Mouse (Mus musculus): ENCODE results near the gene BC025446. TPM values are rescaled to one million over a fixed set of nuclear protein-coding genes. Genes with fewer than 3 reads are reported as not detected.
"Not testable (repeated sequence)": the region's sequence is repeated elsewhere in the genome, so short reads cannot be mapped to it uniquely, and the experiment has no call there.

Gene BC025446
- 1.1 and 1.3 TPM in 2 replicates for polyA plus RNA-seq (2014; fragmentation: Nextera tagmentation; extraction: Ambion mirVana)

GRCm38 (mm10) chr15:75215778-75216691 lies at the start of gene BC025446:
Gene BC025446 (plus strand): TSS chr15:75216376.
- no peaks in the 10 kb centered on the region for H3K36me3 ChIP-seq (ENCODE audit: control insufficient read depth, insufficient read depth, low read length)
- H3K27me3 ChIP-seq (ENCODE audit: control insufficient read depth, insufficient read depth, low read length): no peaks in the 10 kb centered on the region
- 60% methylated on average over 7 of the region's 7 CpGs for WGBS
- no peak within 1 kb of the TSS for H3K9ac ChIP-seq (replicated peaks; ENCODE audit: low read depth, low read length)
- H3K4me1 ChIP-seq (ENCODE audit: control insufficient read depth, insufficient read depth, low read length): no peaks in the 10 kb centered on the region
- no peaks in the 10 kb centered on the region; the same call in 1 of the 2 replicates for H3K9me3 ChIP-seq (ENCODE audit: control insufficient read depth, low read depth, low read length)
- ATAC-seq (ENCODE audit: insufficient number of reproducible peaks, insufficient read depth, low FRiP score, low read depth): no peak
- H3K27ac ChIP-seq (ENCODE audit: low read length): no peak within 1 kb of the TSS
- no peak within 1 kb of the TSS for H3K4me3 ChIP-seq (ENCODE audit: low read depth, low read length)
- no peak within 1 kb of the TSS for H3K4me2 ChIP-seq (replicated peaks; ENCODE audit: low read depth, low read length)

DNA sequence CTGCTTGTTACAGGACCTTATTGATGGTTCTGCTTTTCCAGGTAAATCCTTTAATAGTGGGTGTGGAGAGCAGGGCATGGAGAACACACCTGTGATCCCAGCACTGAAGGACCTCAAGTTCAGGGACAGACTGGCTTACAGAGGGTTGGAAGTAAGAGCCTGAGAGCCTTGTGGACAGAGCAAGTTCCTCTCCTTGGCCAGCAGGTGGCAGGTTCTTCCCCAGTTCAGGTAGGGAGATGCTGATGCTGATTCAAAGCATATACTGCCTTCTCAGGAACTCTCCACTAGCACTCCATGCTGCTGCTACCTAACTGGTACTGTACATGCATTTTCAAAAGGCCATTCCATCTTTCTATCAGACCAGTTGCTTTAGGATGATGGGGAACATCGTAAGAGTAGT lies 40.7 kb upstream of the BC025446 start:
- H3K4me1 ChIP-seq (ENCODE audit: control insufficient read depth, insufficient read depth, low read length): no peaks in the 10 kb centered on the region
- ATAC-seq (ENCODE audit: insufficient number of reproducible peaks, insufficient read depth, low FRiP score, low read depth): no peak
- 65% methylated on average over 1 of the region's 1 CpGs for WGBS
- no peak overlapping the region for H3K27ac ChIP-seq (ENCODE audit: low read length)
- no peaks in the 10 kb centered on the region for H3K9me3 ChIP-seq (ENCODE audit: control insufficient read depth, low read depth, low read length)
- no peak overlapping the region for H3K4me2 ChIP-seq (replicated peaks; ENCODE audit: low read depth, low read length)
- no peaks in the 10 kb centered on the region for H3K27me3 ChIP-seq (ENCODE audit: control insufficient read depth, insufficient read depth, low read length)
- H3K4me3 ChIP-seq (ENCODE audit: low read depth, low read length): no peak overlapping the region
- H3K9ac ChIP-seq (replicated peaks; ENCODE audit: low read depth, low read length): no peak overlapping the region
- H3K36me3 ChIP-seq (ENCODE audit: control insufficient read depth, insufficient read depth, low read length): no peaks in the 10 kb centered on the region

GRCm38 (mm10) chr15:75186291-75186690 lies 29.9 kb upstream of the BC025446 start:
- H3K4me1 ChIP-seq (ENCODE audit: control insufficient read depth, insufficient read depth, low read length): no peaks in the 10 kb centered on the region
- WGBS: 46% methylated on average over 2 of the region's 2 CpGs
- H3K4me3 ChIP-seq (ENCODE audit: low read depth, low read length): no peak overlapping the region
- no peak overlapping the region for H3K27ac ChIP-seq (ENCODE audit: low read length)
- H3K9ac ChIP-seq (replicated peaks; ENCODE audit: low read depth, low read length): no peak overlapping the region
- no peaks in the 10 kb centered on the region for H3K36me3 ChIP-seq (ENCODE audit: control insufficient read depth, insufficient read depth, low read length)
- H3K4me2 ChIP-seq (replicated peaks; ENCODE audit: low read depth, low read length): no peak overlapping the region
- no peaks in the 10 kb centered on the region for H3K27me3 ChIP-seq (ENCODE audit: control insufficient read depth, insufficient read depth, low read length)
- ATAC-seq (ENCODE audit: insufficient number of reproducible peaks, insufficient read depth, low FRiP score, low read depth): no peak
- H3K9me3 ChIP-seq (ENCODE audit: control insufficient read depth, low read depth, low read length): no peaks in the 10 kb centered on the region

DNA sequence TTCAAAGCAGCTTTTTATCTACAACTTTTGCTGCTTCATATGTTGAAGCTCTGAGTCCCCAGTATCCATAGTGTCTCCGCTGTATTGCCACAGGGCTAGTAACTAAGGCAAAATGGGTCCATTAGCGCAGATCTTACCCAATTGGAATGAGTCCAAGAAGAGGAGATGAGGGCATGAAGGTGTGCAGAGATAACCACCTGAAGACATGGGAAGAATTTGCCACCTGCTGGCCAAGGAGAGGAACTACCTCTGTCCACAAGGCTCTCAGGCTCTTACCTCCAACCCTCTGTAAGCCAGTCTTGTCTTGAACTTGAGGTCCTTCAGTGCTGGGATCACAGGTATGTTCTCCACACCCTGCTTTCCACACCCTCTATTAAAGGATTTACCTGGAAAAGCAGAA lies 27.1 kb upstream of the BC025446 start:
- H3K36me3 ChIP-seq (ENCODE audit: control insufficient read depth, insufficient read depth, low read length): no peaks in the 10 kb centered on the region
- no peak overlapping the region for H3K4me2 ChIP-seq (replicated peaks; ENCODE audit: low read depth, low read length)
- no peak for ATAC-seq (ENCODE audit: insufficient number of reproducible peaks, insufficient read depth, low FRiP score, low read depth)
- no peaks in the 10 kb centered on the region for H3K27me3 ChIP-seq (ENCODE audit: control insufficient read depth, insufficient read depth, low read length)
- H3K4me1 ChIP-seq (ENCODE audit: control insufficient read depth, insufficient read depth, low read length): no peaks in the 10 kb centered on the region
- no peak overlapping the region for H3K4me3 ChIP-seq (ENCODE audit: low read depth, low read length)
- 68% methylated on average over 2 of the region's 2 CpGs for WGBS
- H3K9ac ChIP-seq (replicated peaks; ENCODE audit: low read depth, low read length): no peak overlapping the region
- H3K27ac ChIP-seq (ENCODE audit: low read length): no peak overlapping the region
- no peaks in the 10 kb centered on the region for H3K9me3 ChIP-seq (ENCODE audit: control insufficient read depth, low read depth, low read length)

- WGBS: 7% methylated on average over 1 of the region's 3 CpGs
- not testable (repeated sequence) for H3K9me3 ChIP-seq (ENCODE audit: control insufficient read depth, low read depth, low read length); H3K36me3 ChIP-seq (ENCODE audit: control insufficient read depth, insufficient read depth, low read length); H3K27ac ChIP-seq (ENCODE audit: low read length); H3K27me3 ChIP-seq (ENCODE audit: control insufficient read depth, insufficient read depth, low read length); H3K4me3 ChIP-seq (ENCODE audit: low read depth, low read length); H3K9ac ChIP-seq (replicated peaks; ENCODE audit: low read depth, low read length); H3K4me2 ChIP-seq (replicated peaks; ENCODE audit: low read depth, low read length); H3K4me1 ChIP-seq (ENCODE audit: control insufficient read depth, insufficient read depth, low read length); ATAC-seq (ENCODE audit: insufficient number of reproducible peaks, insufficient read depth, low FRiP score, low read depth)
Observed at GRCm38 (mm10) chr15:75190560-75190959, 25.6 kb upstream of the BC025446 start.

- Histone ChIP-seq H3K4me1 (ENCODE audit: control insufficient read depth, insufficient read depth, low read length) (no peaks in the 10 kb centered on the region), H3K27me3 (ENCODE audit: control insufficient read depth, insufficient read depth, low read length) (no peaks in the 10 kb centered on the region), H3K9ac (replicated peaks; ENCODE audit: low read depth, low read length) (no peak overlapping the region), H3K27ac (ENCODE audit: low read length) (no peak overlapping the region), H3K4me2 (replicated peaks; ENCODE audit: low read depth, low read length) (no peak overlapping the region), H3K4me3 (ENCODE audit: low read depth, low read length) (no peak overlapping the region), H3K9me3 (ENCODE audit: control insufficient read depth, low read depth, low read length) (no peaks in the 10 kb centered on the region; the same call in 1 of the 2 replicates), H3K36me3 (ENCODE audit: control insufficient read depth, insufficient read depth, low read length) (no peaks in the 10 kb centered on the region)
- ATAC-seq (ENCODE audit: insufficient number of reproducible peaks, insufficient read depth, low FRiP score, low read depth): no peak
- WGBS: 80% methylated on average over 1 of the region's 1 CpGs
Observed at GRCm38 (mm10) chr15:75216831-75217230, 655 bp downstream of the BC025446 start.

DNA sequence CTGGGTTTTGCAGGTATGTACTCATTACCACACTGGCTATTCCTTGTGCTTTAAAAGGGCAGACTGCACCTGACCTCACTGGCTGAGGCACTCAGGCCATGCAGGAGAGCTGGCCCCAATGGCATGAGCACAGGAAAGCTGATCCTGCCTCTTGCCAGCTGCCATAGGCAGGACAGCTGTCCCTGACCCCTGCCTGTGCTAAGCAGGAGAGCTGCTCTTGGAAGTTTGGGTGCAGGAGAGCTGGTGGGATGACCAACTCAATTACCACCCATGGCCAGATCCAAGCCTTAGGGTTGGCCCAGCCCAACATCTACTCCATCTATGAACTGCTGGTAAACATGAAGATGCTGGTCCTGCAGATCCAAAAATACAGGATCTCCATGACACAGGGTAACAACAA lies 5.8 kb downstream of the BC025446 start:
- H3K9ac ChIP-seq (replicated peaks; ENCODE audit: low read depth, low read length): no peak overlapping the region
- no peaks in the 10 kb centered on the region for H3K27me3 ChIP-seq (ENCODE audit: control insufficient read depth, insufficient read depth, low read length)
- no peaks in the 10 kb centered on the region for H3K36me3 ChIP-seq (ENCODE audit: control insufficient read depth, insufficient read depth, low read length)
- H3K4me3 ChIP-seq (ENCODE audit: low read depth, low read length): no peak overlapping the region
- ATAC-seq (ENCODE audit: insufficient number of reproducible peaks, insufficient read depth, low FRiP score, low read depth): no peak
- H3K27ac ChIP-seq (ENCODE audit: low read length): no peak overlapping the region
- no peak overlapping the region for H3K4me2 ChIP-seq (replicated peaks; ENCODE audit: low read depth, low read length)
- H3K9me3 ChIP-seq (ENCODE audit: control insufficient read depth, low read depth, low read length): no peaks in the 10 kb centered on the region
- H3K4me1 ChIP-seq (ENCODE audit: control insufficient read depth, insufficient read depth, low read length): no peaks in the 10 kb centered on the region

- H3K9ac ChIP-seq (replicated peaks; ENCODE audit: low read depth, low read length): no peak overlapping the region
- no peaks in the 10 kb centered on the region for H3K36me3 ChIP-seq (ENCODE audit: control insufficient read depth, insufficient read depth, low read length)
- H3K4me2 ChIP-seq (replicated peaks; ENCODE audit: low read depth, low read length): no peak overlapping the region
- no peaks in the 10 kb centered on the region for H3K9me3 ChIP-seq (ENCODE audit: control insufficient read depth, low read depth, low read length)
- H3K4me3 ChIP-seq (ENCODE audit: low read depth, low read length): no peak overlapping the region
- H3K27ac ChIP-seq (ENCODE audit: low read length): no peak overlapping the region
- H3K27me3 ChIP-seq (ENCODE audit: control insufficient read depth, insufficient read depth, low read length): no peaks in the 10 kb centered on the region
- H3K4me1 ChIP-seq (ENCODE audit: control insufficient read depth, insufficient read depth, low read length): no peaks in the 10 kb centered on the region
- WGBS: 77% methylated on average over 3 of the region's 3 CpGs
- ATAC-seq (ENCODE audit: insufficient number of reproducible peaks, insufficient read depth, low FRiP score, low read depth): no peak
Observed at GRCm38 (mm10) chr15:75237736-75238288, 21.6 kb downstream of the BC025446 start.
